Mouse (Mus musculus) embryonic facial prominence, embryonic 10.5 days (tissue): ENCODE data around the gene Evpl. TPM values are rescaled to one million over a fixed set of nuclear protein-coding genes. Genes with fewer than 3 reads are reported as not detected.

Experiments
- DNase-seq: peaks from one replicate; pipeline ENCODE4 v3.0.0-alpha.2; 2017; ENCODE audit warnings: low spot score
- H3K27ac ChIP-seq: fragments of 300-500 bp; sonication (generic); replicated peaks from 2 replicates; pipeline ENCODE4 v1.5.1; 2016; ENCODE audit warnings: mild to moderate bottlenecking
- H3K27me3 ChIP-seq: fragments of 300-500 bp; sonication (generic); replicated peaks from 2 replicates; pipeline ENCODE4 v1.6.1; 2016; ENCODE audit warnings: low read depth, mild to moderate bottlenecking; ENCODE audit not compliant: poor library complexity, severe bottlenecking
- H3K36me3 ChIP-seq: fragments of 300-500 bp; sonication (generic); replicated peaks from 2 replicates; pipeline ENCODE4 v1.6.1; 2016; ENCODE audit warnings: mild to moderate bottlenecking, moderate library complexity
- H3K4me1 ChIP-seq: fragments of 300-500 bp; sonication (generic); 2 replicates; pipeline ENCODE4 v1.6.1; 2016
- H3K4me3 ChIP-seq: fragments of 300-500 bp; sonication (generic); 2 replicates; pipeline ENCODE4 v1.5.1; 2016; ENCODE audit warnings: mild to moderate bottlenecking, moderate library complexity
- H3K9me3 ChIP-seq: fragments of 300-500 bp; sonication (generic); 2 replicates; pipeline ENCODE4 v1.6.1; 2016; ENCODE audit warnings: mild to moderate bottlenecking
- WGBS: fragments of 180-500 bp; shearing (Covaris S2); methylation state at CpG from one replicate; pipeline ENCODE4 v1.1.7; 2016; 5-methylcytosine and 5-hydroxymethylcytosine counted together
- polyA plus RNA-seq: library from polyadenylated mRNA; unstranded; fragments of >200 nt; fragmentation: Nextera tagmentation; extraction: Ambion mirVana; gene quantifications from 2 replicates; pipeline ENCODE4 v1.2.1, GENCODE M21; 2016

Gene Evpl
- polyA plus RNA-seq, 1 experiment from 2014 or later, result 1.0 TPM

GRCm38 (mm10) chr11:116272589-116273468 is 35.0 kb upstream of the Evpl start:
- Histone ChIP-seq H3K4me1 (peaks cover 24% of the 10 kb centered on the region), H3K27me3 (no peaks in the 10 kb centered on the region), H3K36me3 (peaks cover 47% of the 10 kb centered on the region), H3K4me3 (peak overlapping the region; percentile 96), H3K9me3 (no peaks in the 10 kb centered on the region), H3K27ac (peak overlapping the region; percentile 87; the same call in 1 of the 2 replicates)
- DNase-seq, result no peak
- 56% methylated on average over 12 of the region's 12 CpGs for WGBS

- Histone ChIP-seq H3K4me3 (no peak overlapping the region), H3K27ac (no peak overlapping the region), H3K4me1 (peaks cover 20% of the 10 kb centered on the region), H3K27me3 (no peaks in the 10 kb centered on the region), H3K9me3 (no peaks in the 10 kb centered on the region), H3K36me3 (peaks cover 80% of the 10 kb centered on the region)
- WGBS, result 97% methylated on average over 8 of the region's 8 CpGs
- DNase-seq, result no peak
Measured at GRCm38 (mm10) chr11:116269560-116269959, 31.7 kb upstream of the Evpl start.

GRCm38 (mm10) chr11:116268313-116268712 is 30.4 kb upstream of the Evpl start:
- Histone ChIP-seq H3K4me1 (peaks cover 16% of the 10 kb centered on the region), H3K9me3 (no peaks in the 10 kb centered on the region), H3K36me3 (peaks cover 92% of the 10 kb centered on the region), H3K4me3 (no peak overlapping the region), H3K27ac (no peak overlapping the region), H3K27me3 (no peaks in the 10 kb centered on the region)
- WGBS, result 94% methylated on average over 6 of the region's 6 CpGs
- DNase-seq, result no peak

- WGBS, result 83% methylated on average over 8 of the region's 8 CpGs
- H3K4me3 ChIP-seq, result no peak overlapping the region
- H3K27ac ChIP-seq, result no peak overlapping the region
- no peak for DNase-seq
- H3K9me3 ChIP-seq, result no peaks in the 10 kb centered on the region
- H3K27me3 ChIP-seq, result no peaks in the 10 kb centered on the region
- H3K36me3 ChIP-seq, result peaks cover 99% of the 10 kb centered on the region
- H3K4me1 ChIP-seq, result peaks cover 11% of the 10 kb centered on the region
Measured at GRCm38 (mm10) chr11:116267637-116268036, 29.8 kb upstream of the Evpl start.

- Histone ChIP-seq H3K4me1 (no peaks in the 10 kb centered on the region), H3K27ac (no peak overlapping the region), H3K9me3 (no peaks in the 10 kb centered on the region), H3K36me3 (peaks cover 100% of the 10 kb centered on the region), H3K27me3 (no peaks in the 10 kb centered on the region), H3K4me3 (no peak overlapping the region)
- DNase-seq, result no peak
- 89% methylated on average over 4 of the region's 4 CpGs for WGBS
Measured at GRCm38 (mm10) chr11:116265850-116266249, 28.0 kb upstream of the Evpl start.

GRCm38 (mm10) chr11:116265352-116265751 is 27.5 kb upstream of the Evpl start:
- Histone ChIP-seq H3K9me3 (no peaks in the 10 kb centered on the region), H3K36me3 (peaks cover 100% of the 10 kb centered on the region), H3K4me3 (no peak overlapping the region), H3K27me3 (no peaks in the 10 kb centered on the region), H3K4me1 (no peaks in the 10 kb centered on the region), H3K27ac (no peak overlapping the region)
- no peak for DNase-seq
- WGBS, result 90% methylated on average over 11 of the region's 11 CpGs

GRCm38 (mm10) chr11:116260259-116260658 is 22.4 kb upstream of the Evpl start:
- no peak overlapping the region for H3K27ac ChIP-seq
- H3K27me3 ChIP-seq, result no peaks in the 10 kb centered on the region
- H3K9me3 ChIP-seq, result no peaks in the 10 kb centered on the region
- H3K36me3 ChIP-seq, result peaks cover 100% of the 10 kb centered on the region
- no peak overlapping the region for H3K4me3 ChIP-seq
- DNase-seq, result peak; percentile 50
- WGBS, result 83% methylated on average over 7 of the region's 7 CpGs
- H3K4me1 ChIP-seq, result no peaks in the 10 kb centered on the region

- Histone ChIP-seq H3K4me3 (no peak overlapping the region), H3K27ac (no peak overlapping the region), H3K27me3 (no peaks in the 10 kb centered on the region), H3K9me3 (no peaks in the 10 kb centered on the region), H3K4me1 (no peaks in the 10 kb centered on the region), H3K36me3 (peaks cover 100% of the 10 kb centered on the region)
- no peak for DNase-seq
- WGBS, result 95% methylated on average over 8 of the region's 8 CpGs
Measured at GRCm38 (mm10) chr11:116259461-116259860, 21.6 kb upstream of the Evpl start.

GRCm38 (mm10) chr11:116255982-116256675 is 18.3 kb upstream of the Evpl start:
- Histone ChIP-seq H3K36me3 (peaks cover 100% of the 10 kb centered on the region), H3K9me3 (no peaks in the 10 kb centered on the region), H3K27ac (no peak overlapping the region), H3K4me1 (no peaks in the 10 kb centered on the region), H3K4me3 (no peak overlapping the region), H3K27me3 (no peaks in the 10 kb centered on the region)
- no peak for DNase-seq
- WGBS, result 89% methylated on average over 9 of the region's 9 CpGs

- DNase-seq, result no peak
- no peak overlapping the region for H3K27ac ChIP-seq
- no peak overlapping the region for H3K4me3 ChIP-seq
- no peaks in the 10 kb centered on the region for H3K27me3 ChIP-seq
- 91% methylated on average over 22 of the region's 22 CpGs for WGBS
- no peaks in the 10 kb centered on the region for H3K4me1 ChIP-seq
- H3K9me3 ChIP-seq, result no peaks in the 10 kb centered on the region
- H3K36me3 ChIP-seq, result peaks cover 100% of the 10 kb centered on the region
Measured at GRCm38 (mm10) chr11:116255090-116255981, 17.5 kb upstream of the Evpl start.

GRCm38 (mm10) chr11:116254627-116255026 is 16.8 kb upstream of the Evpl start:
- Histone ChIP-seq H3K4me3 (no peak overlapping the region), H3K4me1 (no peaks in the 10 kb centered on the region), H3K9me3 (no peaks in the 10 kb centered on the region), H3K27me3 (no peaks in the 10 kb centered on the region), H3K36me3 (peaks cover 100% of the 10 kb centered on the region), H3K27ac (no peak overlapping the region)
- 92% methylated on average over 9 of the region's 9 CpGs for WGBS
- DNase-seq, result no peak

- WGBS, result 84% methylated on average over 3 of the region's 3 CpGs
- Histone ChIP-seq H3K4me3 (no peak overlapping the region), H3K9me3 (no peaks in the 10 kb centered on the region), H3K27me3 (no peaks in the 10 kb centered on the region), H3K4me1 (no peaks in the 10 kb centered on the region), H3K36me3 (peaks cover 100% of the 10 kb centered on the region), H3K27ac (no peak overlapping the region)
- DNase-seq, result no peak
Measured at GRCm38 (mm10) chr11:116253076-116253600, 15.3 kb upstream of the Evpl start.
